Mouse (Mus musculus): ENCODE data around the gene Olfm3.

Gene Olfm3

DNA sequence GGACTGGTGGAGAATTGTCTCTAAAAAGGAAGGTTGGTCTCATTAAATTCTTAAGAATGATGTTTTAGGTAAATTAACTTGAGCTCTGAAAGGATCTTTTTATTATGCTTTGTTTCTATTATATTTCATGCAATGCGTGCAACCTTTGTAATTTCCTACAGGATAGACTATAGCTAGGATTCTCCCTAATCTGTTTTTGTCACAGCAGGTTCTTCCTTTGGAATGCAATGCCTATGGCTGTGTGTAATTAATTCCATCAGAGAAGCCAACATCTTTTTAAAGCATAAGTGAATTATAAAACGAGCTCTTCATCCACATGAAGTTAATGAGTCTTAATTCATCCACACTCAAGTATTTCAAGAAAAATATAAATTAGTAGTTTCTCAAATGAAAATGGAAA is 177.5 kb downstream of the Olfm3 start:
- DNase-seq = no peak

DNA sequence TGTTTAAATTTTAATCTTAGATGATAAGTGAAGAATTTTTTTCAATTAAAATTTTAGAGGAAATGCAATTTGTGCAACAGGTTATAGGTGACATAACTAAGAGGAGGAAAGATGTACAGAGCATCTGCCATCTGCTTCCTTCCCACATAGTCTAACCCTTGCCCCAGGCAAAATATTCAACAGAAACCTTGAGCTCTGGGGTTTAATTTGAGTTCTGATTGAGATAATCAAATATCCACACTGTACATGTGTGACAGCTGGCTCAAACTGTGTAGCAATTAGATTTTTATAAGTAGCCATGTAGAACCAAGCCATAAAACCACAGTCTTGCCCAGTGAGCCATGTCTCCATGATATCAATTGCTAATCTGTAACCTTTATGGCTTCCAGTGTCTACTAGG is 179.1 kb downstream of the Olfm3 start:
- DNase-seq = no peak

- no peak for DNase-seq
Observed at GRCm38 (mm10) chr3:115088281-115088680, 184.4 kb downstream of the Olfm3 start.

DNA sequence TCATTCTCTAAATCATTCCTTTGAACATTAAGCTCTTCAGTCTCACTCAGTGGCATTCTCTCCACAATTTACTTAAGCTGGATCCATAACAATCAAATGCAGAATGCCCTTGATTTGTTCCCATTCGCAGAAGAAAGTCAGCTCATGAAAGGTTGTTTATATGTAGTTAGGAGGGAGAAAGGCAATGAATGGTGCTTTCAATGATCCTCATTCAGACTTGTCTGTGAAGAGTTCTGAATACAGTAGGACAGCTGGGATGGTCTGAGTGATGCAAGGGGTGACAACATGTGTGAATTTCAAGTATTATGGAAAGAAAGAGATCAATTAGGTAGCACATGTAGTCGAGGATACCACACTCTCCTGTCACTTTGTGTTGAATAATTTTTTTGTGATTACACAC is 186.8 kb downstream of the Olfm3 start:
- DNase-seq = no peak

- DNase-seq = peak; percentile 49
Observed at GRCm38 (mm10) chr3:115095496-115095895, 191.6 kb downstream of the Olfm3 start.

GRCm38 (mm10) chr3:115099590-115099989 is 195.7 kb downstream of the Olfm3 start:
- DNase-seq = no peak

GRCm38 (mm10) chr3:115104155-115104801 is 200.4 kb downstream of the Olfm3 start:
- no peak for DNase-seq

DNA sequence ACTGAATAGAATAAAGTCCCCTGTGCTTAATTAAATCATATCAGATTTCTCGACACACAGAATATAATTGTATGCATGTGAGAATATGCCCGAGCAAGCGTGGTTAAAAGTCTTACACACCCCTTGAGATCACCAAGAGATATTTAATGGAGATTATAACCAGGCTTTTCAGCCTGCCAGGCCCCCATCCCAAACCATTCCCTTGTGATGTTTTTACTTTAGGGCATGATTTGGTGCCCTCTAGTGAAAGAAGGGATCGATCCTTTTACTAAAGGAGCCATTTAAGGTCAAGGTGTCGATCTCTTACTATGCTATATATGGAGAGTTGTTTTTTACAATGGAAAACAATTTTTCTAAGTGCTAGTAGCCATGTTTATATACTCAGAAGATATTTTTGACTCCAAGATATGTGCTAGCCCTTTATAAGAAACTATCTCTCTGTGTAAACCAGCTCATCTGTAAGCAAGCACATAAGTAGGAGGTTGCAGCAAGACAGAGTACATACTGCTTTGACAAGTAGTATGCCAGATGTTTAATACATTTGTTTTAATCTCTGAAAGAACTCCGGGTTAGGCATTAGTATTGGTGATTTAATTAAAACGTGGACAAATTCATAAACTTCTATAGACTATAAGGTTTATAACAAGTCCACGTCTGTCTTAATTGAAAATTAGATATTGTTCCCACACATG is 201.1 kb downstream of the Olfm3 start:
- DNase-seq = no peak

DNA sequence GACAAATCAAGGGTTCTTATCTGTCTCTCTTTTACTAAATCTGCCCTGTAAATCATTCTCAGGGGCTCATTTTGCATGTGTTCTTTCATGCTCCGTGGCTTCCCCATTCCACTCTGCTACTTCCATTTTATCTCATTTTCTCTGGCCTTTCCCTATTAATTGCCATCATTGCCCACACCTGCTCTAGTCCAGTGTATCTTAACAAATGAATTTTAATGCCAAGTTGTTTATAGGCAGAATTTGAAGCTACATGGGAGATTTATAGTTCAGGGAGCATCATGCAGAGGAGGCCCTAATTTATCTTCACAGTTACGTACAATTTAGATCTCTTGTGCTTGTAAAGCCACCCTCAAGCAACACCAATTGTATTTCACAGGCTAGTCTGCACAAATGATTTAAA is 241.8 kb downstream of the Olfm3 start:
- no peak for DNase-seq

GRCm38 (mm10) chr3:115146244-115146643 is 242.4 kb downstream of the Olfm3 start:
- no peak for DNase-seq

- DNase-seq = no peak
Observed at GRCm38 (mm10) chr3:115158903-115159473, 255.1 kb downstream of the Olfm3 start.

DNA sequence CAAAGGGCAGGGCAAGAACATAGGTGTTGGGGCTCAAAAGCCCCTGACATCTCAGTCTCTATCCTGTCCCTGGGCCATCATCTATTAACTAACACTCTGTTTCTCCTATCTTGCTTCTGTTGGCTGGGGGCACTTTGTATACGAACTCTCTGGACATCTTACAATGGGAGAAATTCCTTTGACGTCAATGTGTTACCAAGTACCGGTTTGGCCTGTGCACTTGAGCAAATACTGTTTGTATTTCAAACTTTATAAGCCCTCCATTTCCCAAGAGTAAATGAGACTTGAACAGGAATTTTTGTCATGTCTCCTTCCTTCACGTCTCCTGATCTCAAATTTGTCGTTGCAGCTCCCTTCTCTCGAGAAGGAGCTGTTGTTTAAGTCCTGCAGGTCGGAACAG is 270.7 kb downstream of the Olfm3 start:
- DNase-seq = no peak

Measured in cerebellum, adult 11 months (tissue).